Mouse (Mus musculus): ENCODE results near the gene Gm17387.

The Gm17387 gene

GRCm38 (mm10) chr7:141048226-141049218, 19.6 kb downstream of the Gm17387 start:
- peak; percentile 80 for DNase-seq (ENCODE audit: low spot score)

GRCm38 (mm10) chr7:141049326-141049725, 20.4 kb downstream of the Gm17387 start:
- DNase-seq (ENCODE audit: low spot score) = no peak

GRCm38 (mm10) chr7:141051060-141051685, 22.2 kb downstream of the Gm17387 start:
- no peak for DNase-seq (ENCODE audit: low spot score)

GRCm38 (mm10) chr7:141052016-141052415, 23.1 kb downstream of the Gm17387 start:
- no peak for DNase-seq (ENCODE audit: low spot score)

- DNase-seq (ENCODE audit: low spot score) = no peak
Measured at GRCm38 (mm10) chr7:141052421-141052820, 23.5 kb downstream of the Gm17387 start.

DNA sequence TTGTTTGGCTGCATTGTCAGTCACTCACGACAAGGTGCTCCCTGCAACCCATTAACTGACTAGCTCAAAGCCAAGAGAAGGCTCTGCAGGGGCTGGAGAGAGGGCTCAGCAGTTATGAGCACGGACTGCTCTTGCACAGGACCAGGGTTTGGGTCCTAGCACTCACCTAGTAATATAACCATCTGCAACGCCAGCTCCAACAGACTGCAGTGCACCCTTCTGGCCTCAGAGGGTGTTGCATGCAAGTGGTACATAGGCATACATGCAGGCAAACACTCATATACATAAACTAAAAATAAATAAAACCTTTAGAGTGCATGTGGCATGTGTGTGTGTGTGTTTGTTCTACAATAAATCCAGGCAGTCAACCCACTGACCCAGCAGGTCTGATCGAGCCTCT, 26.9 kb downstream of the Gm17387 start:
- no peak for DNase-seq (ENCODE audit: low spot score)

DNA sequence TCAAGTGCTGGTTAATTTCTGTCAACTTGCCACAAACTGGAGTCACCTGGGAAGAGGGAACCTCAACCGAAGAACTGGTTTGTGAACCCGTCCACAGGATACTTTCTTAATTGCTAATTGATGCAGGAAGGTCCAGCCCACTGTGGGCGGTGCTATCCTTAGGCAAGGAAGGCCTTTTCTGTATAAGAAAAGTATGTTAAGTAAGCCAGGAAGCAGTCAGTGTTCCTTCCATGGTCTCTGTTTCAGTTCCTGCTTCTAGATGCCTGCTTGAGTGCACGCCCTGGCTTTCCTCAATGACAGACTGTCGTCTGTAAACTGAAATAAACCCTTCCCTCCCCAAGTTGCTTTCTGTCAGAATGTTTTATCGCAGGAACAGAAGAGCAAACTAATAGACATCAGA, 28.0 kb downstream of the Gm17387 start:
- no peak for DNase-seq (ENCODE audit: low spot score)

- DNase-seq (ENCODE audit: low spot score) = no peak
Measured at GRCm38 (mm10) chr7:141057541-141057940, 28.6 kb downstream of the Gm17387 start.

DNA sequence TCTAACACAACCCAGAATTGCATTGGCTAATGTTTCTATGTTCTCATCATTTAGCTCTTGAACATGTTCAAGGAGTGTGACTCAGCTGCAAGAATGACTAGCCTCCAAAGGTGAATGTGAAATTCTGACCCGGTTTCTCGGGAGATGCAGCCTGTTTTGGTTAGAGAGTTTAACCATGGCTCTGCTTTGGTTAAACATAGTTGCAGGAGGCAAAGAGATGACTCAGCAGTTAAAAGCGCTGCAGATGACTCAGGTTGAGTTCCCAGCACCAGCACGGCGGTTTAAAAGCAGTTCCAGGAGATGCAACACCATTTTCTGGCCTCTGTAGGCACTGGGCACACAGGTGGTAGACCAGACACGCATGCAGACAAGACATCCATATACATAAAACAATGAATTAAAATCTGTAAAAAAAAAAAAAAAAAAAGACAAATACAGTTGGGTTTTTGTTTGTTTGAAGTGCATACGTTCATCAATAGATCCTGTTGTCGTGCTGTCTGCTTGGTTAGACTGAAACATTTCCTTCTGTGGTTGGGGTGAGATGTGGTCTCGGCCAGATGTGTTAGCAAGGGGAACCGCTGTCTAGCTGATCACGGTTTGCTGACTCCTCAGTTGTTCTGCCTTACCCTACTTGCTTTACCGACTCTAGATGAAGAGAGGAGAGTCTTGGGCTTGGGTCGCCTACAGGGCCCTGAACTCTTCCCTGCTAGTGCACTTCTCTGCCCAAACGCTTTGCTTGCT, 29.8 kb downstream of the Gm17387 start:
- DNase-seq (ENCODE audit: low spot score) = no peak

DNA sequence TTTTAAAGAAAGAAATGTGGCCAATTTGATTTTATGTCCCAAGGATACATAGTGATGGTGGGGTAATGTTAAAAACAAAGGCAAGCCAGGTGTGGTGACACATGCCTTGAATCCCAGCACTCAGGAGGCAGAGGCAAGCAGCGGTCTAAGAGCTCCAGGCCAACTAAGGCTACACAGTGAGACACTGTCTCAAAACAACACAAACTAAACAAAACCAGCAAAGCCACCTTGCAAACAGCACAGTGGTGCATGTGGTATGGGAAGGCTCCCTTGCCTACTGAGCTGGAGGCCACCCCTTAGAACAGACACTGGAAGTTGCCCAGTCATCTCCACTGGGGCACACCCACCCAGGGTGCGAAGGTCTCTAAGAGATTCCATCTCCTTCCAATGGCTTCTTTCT, 31.0 kb downstream of the Gm17387 start:
- DNase-seq (ENCODE audit: low spot score) = no peak

DNA sequence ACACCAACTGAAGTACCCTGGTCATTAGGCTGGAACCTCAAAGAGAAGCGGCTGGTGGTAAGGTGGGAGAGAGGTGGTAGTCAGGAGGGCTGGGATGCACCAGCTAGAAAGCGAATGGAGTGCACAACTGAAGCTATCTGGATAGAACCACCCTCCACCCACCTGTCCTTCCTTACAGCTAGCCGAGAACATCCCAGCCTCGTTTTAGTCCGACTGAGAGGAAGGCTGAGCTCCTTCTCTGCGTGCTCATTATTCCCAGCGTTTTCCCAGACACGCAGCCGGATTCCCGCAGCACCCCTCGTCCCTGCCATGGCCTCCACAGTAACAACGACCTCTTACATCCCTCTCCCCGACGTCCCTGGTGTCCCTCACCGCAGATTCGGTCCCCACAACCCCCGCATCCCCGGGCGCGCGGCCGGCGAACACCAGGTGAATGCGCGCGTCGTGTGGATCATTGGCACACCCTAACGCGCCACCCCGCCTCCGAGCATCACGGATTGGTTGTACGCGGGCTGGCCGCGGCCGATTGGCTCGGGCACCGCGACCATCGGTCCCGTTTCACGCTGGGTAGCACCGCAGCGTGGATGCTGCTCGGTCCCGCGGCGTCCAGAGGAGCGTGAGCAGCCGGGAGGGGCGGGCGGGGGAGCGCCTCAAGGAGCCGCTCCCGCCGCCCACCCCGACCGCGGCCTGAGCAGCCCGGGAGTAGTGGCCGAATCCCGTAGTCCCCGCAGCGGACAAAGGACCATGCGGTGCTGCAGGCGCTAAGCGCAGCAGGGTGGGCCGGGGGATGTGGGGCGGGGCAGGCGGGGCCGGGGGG, 31.7 kb downstream of the Gm17387 start, which contains the start of gene B4galnt4:
TSS of gene B4galnt4 (plus strand) at position 679 of the 817 bp plus-strand sequence.
- DNase-seq (ENCODE audit: low spot score) = no peak

DNA sequence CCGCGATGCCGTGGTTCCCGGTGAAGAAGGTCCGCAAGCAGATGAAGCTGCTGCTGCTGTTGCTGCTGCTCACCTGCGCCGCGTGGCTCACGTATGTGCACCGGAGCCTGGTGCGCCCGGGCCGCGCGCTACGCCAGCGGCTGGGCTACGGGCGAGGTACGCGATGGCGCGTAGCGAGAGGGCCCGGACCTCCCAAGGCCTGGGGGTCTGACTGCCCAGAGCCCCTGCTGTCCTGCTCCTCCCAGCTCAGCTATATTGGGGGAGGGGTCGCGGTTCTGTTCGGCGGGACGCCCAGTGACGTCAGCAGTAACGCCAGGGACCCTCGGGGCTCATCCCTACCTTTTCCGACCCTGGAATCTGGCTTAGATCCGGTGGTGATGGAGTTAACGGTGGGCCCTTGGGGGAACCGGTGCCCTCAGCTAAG, 32.4 kb downstream of the Gm17387 start:
- no peak for DNase-seq (ENCODE audit: low spot score)

DNA sequence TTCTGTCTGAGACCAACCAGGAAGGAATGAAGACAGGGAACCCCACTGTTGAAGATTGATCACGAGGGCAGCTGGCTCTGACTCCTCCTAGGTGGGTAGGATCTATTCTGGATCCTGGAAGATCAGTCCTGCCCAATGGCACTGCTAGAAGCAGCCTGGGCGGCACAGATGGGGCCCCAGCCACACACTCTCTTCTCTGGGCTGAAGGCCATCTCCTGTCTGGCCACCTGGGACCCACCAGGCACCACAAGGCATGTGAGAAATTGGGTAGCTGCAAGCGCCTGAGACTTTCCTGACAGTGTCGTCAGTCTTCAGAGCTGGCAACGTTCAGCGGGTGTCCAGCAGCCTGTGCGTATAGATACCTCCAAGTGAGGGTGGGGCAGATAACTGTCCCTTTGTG, 33.6 kb downstream of the Gm17387 start:
- DNase-seq (ENCODE audit: low spot score) = no peak

- DNase-seq (ENCODE audit: low spot score) = no peak
Measured at GRCm38 (mm10) chr7:141063353-141063752, 34.4 kb downstream of the Gm17387 start.

DNA sequence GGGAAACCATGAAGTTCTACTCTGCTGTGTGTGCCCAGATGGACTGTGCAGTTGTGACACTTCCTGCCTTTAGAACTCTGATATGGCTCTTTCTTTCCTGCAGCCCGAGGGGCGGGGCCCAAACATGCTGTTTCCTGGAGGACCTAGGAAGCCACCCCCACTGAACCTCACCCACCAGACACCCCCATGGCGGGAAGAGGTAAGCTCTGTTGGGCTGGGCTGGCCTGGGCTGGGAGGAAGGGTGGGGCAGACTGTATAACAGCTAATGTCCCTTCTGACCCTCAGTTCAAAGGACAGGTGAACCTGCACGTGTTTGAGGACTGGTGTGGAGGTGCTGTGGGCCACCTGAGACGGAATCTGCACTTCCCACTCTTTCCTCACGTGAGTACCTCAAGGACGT, 35.2 kb downstream of the Gm17387 start:
- no peak for DNase-seq (ENCODE audit: low spot score)

DNA sequence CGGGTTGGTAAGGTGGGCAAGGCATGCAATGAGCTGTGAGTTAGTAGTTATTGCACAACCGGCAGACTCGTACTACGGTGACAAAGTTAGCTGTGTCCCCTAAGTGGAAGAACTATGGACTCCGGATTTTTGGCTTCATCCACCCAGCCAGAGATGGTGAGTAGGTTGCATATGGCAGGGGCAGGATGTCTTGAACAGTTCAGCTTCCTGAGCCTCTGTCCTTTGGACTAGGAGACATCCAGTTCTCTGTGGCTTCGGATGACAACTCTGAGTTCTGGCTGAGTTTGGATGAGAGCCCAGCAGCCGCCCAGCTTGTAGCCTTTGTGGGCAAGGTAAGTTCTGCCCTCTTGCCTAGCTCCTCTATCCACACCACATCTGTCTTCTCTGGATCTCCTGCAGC, 35.6 kb downstream of the Gm17387 start:
- no peak for DNase-seq (ENCODE audit: low spot score)

DNA sequence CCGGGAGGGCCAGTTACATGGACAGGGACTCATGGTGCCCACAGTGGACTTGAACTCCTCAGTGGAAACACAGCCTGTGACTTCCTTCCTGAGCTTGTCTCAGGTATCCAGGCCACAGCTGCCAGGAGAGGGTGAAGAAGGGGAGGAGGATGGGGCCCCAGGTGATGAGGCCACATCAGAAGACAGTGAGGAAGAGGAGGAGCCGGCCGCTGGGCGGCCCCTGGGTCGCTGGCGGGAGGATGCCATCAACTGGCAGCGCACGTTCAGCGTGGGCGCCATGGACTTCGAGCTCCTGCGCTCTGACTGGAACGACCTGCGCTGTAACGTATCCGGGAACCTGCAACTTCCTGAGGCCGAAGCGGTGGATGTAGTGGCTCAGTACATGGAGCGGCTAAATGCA, 39.4 kb downstream of the Gm17387 start:
- no peak for DNase-seq (ENCODE audit: low spot score)

GRCm38 (mm10) chr7:141070058-141070862, 41.3 kb downstream of the Gm17387 start:
- no peak for DNase-seq (ENCODE audit: low spot score)

GRCm38 (mm10) chr7:141072017-141072745, 43.2 kb downstream of the Gm17387 start:
- no peak for DNase-seq (ENCODE audit: low spot score)

GRCm38 (mm10) chr7:141073782-141074181, 44.9 kb downstream of the Gm17387 start:
- DNase-seq (ENCODE audit: low spot score) = no peak
